Mouse (Mus musculus) limb, embryonic 11.5 days (tissue): ENCODE results near the gene Dnah3. TPM values are rescaled to one million over a fixed set of nuclear protein-coding genes. Genes with fewer than 3 reads are reported as not detected.

ENCODE experiments used
- ATAC-seq: fragments of 200-750 bp; cut with Nextera tagmentation; 2 replicates; pipeline ENCODE4 v1.8.0; 2017; ENCODE audit warnings: low read depth; ENCODE audit not compliant: insufficient number of reproducible peaks, low FRiP score, low TSS enrichment
- DNase-seq: peaks from one replicate; pipeline ENCODE4 v3.0.0-alpha.2; 2015; ENCODE audit warnings: low spot score
- H3K27ac ChIP-seq: fragments of 300-500 bp; sonication (generic); replicated peaks from 2 replicates; pipeline ENCODE4 v1.5.1; 2014; ENCODE audit warnings: low read depth, mild to moderate bottlenecking, low read length
- H3K27me3 ChIP-seq: fragments of 300-500 bp; sonication (generic); 2 replicates; pipeline ENCODE4 v1.6.1; 2014; ENCODE audit warnings: mild to moderate bottlenecking, low read length, mixed read lengths; ENCODE audit not compliant: control insufficient read depth, insufficient read depth
- H3K36me3 ChIP-seq: fragments of 300-500 bp; sonication (generic); 2 replicates; pipeline ENCODE4 v1.6.1; 2014; ENCODE audit warnings: mild to moderate bottlenecking, low read length, moderate library complexity, mixed read lengths; ENCODE audit not compliant: control insufficient read depth, insufficient read depth
- H3K4me1 ChIP-seq: fragments of 300-500 bp; sonication (generic); 2 replicates; pipeline ENCODE4 v1.6.1; 2014; ENCODE audit warnings: low read length, mixed read lengths; ENCODE audit not compliant: control insufficient read depth, insufficient read depth
- H3K4me2 ChIP-seq: fragments of 300-500 bp; sonication (generic); 2 replicates; pipeline ENCODE4 v1.6.1; 2014; ENCODE audit warnings: low read depth, mild to moderate bottlenecking, moderate library complexity; ENCODE audit not compliant: severe bottlenecking
- H3K4me3 ChIP-seq: fragments of 300-500 bp; sonication (generic); 2 replicates; pipeline ENCODE4 v1.5.1; 2014; ENCODE audit warnings: low read depth, low read length
- H3K9ac ChIP-seq: fragments of 300-500 bp; sonication (generic); 2 replicates; pipeline ENCODE4 v1.6.1; 2014; ENCODE audit warnings: mild to moderate bottlenecking, low read length
- H3K9me3 ChIP-seq: fragments of 300-500 bp; sonication (generic); 2 replicates; pipeline ENCODE4 v1.6.1; 2016; ENCODE audit warnings: low read length; ENCODE audit not compliant: control insufficient read depth
- WGBS: fragments of 180-500 bp; shearing (Covaris S2); extraction: QIAGEN DNeasy Blood & Tissue Kit; methylation state at CpG from one replicate; pipeline ENCODE4 v1.1.7; 2014; 5-methylcytosine and 5-hydroxymethylcytosine counted together
- polyA plus RNA-seq: library from polyadenylated mRNA; unstranded; fragments of >200 nt; fragmentation: Nextera tagmentation; extraction: Ambion mirVana; gene quantifications from 2 replicates; pipeline ENCODE4 v1.2.1, GENCODE M21; 2014

Dnah3 gene
- polyA plus RNA-seq, 1 experiment from 2014 or later, result not detected

- WGBS, result 93% methylated on average over 4 of the region's 4 CpGs
- Histone ChIP-seq H3K4me3 (no peak overlapping the region), H3K27ac (no peak overlapping the region), H3K9me3 (no peaks in the 10 kb centered on the region), H3K9ac (no peak overlapping the region), H3K4me1 (no peaks in the 10 kb centered on the region), H3K36me3 (no peaks in the 10 kb centered on the region), H3K4me2 (no peak overlapping the region), H3K27me3 (no peaks in the 10 kb centered on the region)
- no peak for DNase-seq
- ATAC-seq, result no peak
Measured at GRCm38 (mm10) chr7:119892742-119893141, 202.3 kb downstream of the Dnah3 start.

- H3K4me1 ChIP-seq, result no peaks in the 10 kb centered on the region
- no peak overlapping the region for H3K4me3 ChIP-seq
- H3K36me3 ChIP-seq, result no peaks in the 10 kb centered on the region
- no peaks in the 10 kb centered on the region for H3K27me3 ChIP-seq
- DNase-seq, result no peak
- 81% methylated on average over 1 of the region's 1 CpGs for WGBS
- H3K27ac ChIP-seq, result no peak overlapping the region
- no peak overlapping the region for H3K4me2 ChIP-seq
- ATAC-seq, result no peak
- H3K9ac ChIP-seq, result no peak overlapping the region
- no peaks in the 10 kb centered on the region for H3K9me3 ChIP-seq
Measured at GRCm38 (mm10) chr7:119892198-119892597, 202.9 kb downstream of the Dnah3 start.

GRCm38 (mm10) chr7:119887887-119888286 is 207.2 kb downstream of the Dnah3 start:
- no peak overlapping the region for H3K9ac ChIP-seq
- H3K4me1 ChIP-seq, result no peaks in the 10 kb centered on the region
- no peak overlapping the region for H3K4me3 ChIP-seq
- WGBS, result 90% methylated on average over 4 of the region's 4 CpGs
- H3K27ac ChIP-seq, result no peak overlapping the region
- H3K36me3 ChIP-seq, result no peaks in the 10 kb centered on the region
- no peak for ATAC-seq
- DNase-seq, result no peak
- H3K4me2 ChIP-seq, result no peak overlapping the region
- no peaks in the 10 kb centered on the region for H3K27me3 ChIP-seq
- H3K9me3 ChIP-seq, result no peaks in the 10 kb centered on the region

GRCm38 (mm10) chr7:119881229-119881628 is 213.9 kb downstream of the Dnah3 start:
- no peak for ATAC-seq
- Histone ChIP-seq H3K4me2 (no peak overlapping the region), H3K9ac (no peak overlapping the region), H3K27ac (no peak overlapping the region), H3K4me3 (no peak overlapping the region), H3K9me3 (no peaks in the 10 kb centered on the region), H3K36me3 (no peaks in the 10 kb centered on the region), H3K4me1 (no peaks in the 10 kb centered on the region), H3K27me3 (no peaks in the 10 kb centered on the region)
- DNase-seq, result no peak
- WGBS, result 93% methylated on average over 2 of the region's 2 CpGs

- DNase-seq (no peak), ATAC-seq (no peak)
- Histone ChIP-seq H3K4me2 (no peak overlapping the region), H3K4me1 (no peaks in the 10 kb centered on the region), H3K36me3 (no peaks in the 10 kb centered on the region), H3K9me3 (no peaks in the 10 kb centered on the region), H3K27ac (no peak overlapping the region), H3K9ac (no peak overlapping the region), H3K4me3 (no peak overlapping the region), H3K27me3 (no peaks in the 10 kb centered on the region)
- WGBS, result 93% methylated on average over 5 of the region's 5 CpGs
Measured at GRCm38 (mm10) chr7:119880345-119880744, 214.7 kb downstream of the Dnah3 start.

- ATAC-seq, result no peak
- WGBS, result 86% methylated on average over 4 of the region's 4 CpGs
Measured at GRCm38 (mm10) chr7:119879171-119879570, 215.9 kb downstream of the Dnah3 start.

GRCm38 (mm10) chr7:119875776-119876440 is 219.2 kb downstream of the Dnah3 start:
- no peak for ATAC-seq
- 73% methylated on average over 3 of the region's 3 CpGs for WGBS
- no peak overlapping the region for H3K4me2 ChIP-seq
- H3K27me3 ChIP-seq, result no peaks in the 10 kb centered on the region
- no peak overlapping the region for H3K4me3 ChIP-seq
- no peak overlapping the region for H3K9ac ChIP-seq
- no peak overlapping the region for H3K27ac ChIP-seq
- no peaks in the 10 kb centered on the region for H3K9me3 ChIP-seq
- DNase-seq, result no peak
- H3K36me3 ChIP-seq, result no peaks in the 10 kb centered on the region
- no peaks in the 10 kb centered on the region for H3K4me1 ChIP-seq

More at GRCm38 (mm10) chr7:119879171-119879570, 215.9 kb downstream of the Dnah3 start:
- no peak overlapping the region for H3K9ac ChIP-seq
- no peak for DNase-seq
- H3K27ac ChIP-seq, result no peak overlapping the region
- no peak overlapping the region for H3K4me2 ChIP-seq
- no peaks in the 10 kb centered on the region for H3K9me3 ChIP-seq
- H3K27me3 ChIP-seq, result no peaks in the 10 kb centered on the region
- no peak overlapping the region for H3K4me3 ChIP-seq
- no peaks in the 10 kb centered on the region for H3K4me1 ChIP-seq
- H3K36me3 ChIP-seq, result no peaks in the 10 kb centered on the region

GRCm38 (mm10) chr7:119873050-119873449 is 222.0 kb downstream of the Dnah3 start:
- no peak overlapping the region for H3K4me2 ChIP-seq
- H3K4me1 ChIP-seq, result no peaks in the 10 kb centered on the region
- no peak for DNase-seq
- H3K27ac ChIP-seq, result no peak overlapping the region
- H3K4me3 ChIP-seq, result no peak overlapping the region
- WGBS, result 63% methylated on average over 2 of the region's 2 CpGs
- no peak for ATAC-seq
- H3K36me3 ChIP-seq, result no peaks in the 10 kb centered on the region
- H3K9ac ChIP-seq, result no peak overlapping the region
- no peaks in the 10 kb centered on the region for H3K9me3 ChIP-seq
- H3K27me3 ChIP-seq, result no peaks in the 10 kb centered on the region
